Mouse (Mus musculus): ENCODE data around the gene Cnksr3. TPM values are rescaled to one million over a fixed set of nuclear protein-coding genes. Genes with fewer than 3 reads are reported as not detected.

Gene Cnksr3
- total and polyA plus RNA-seq, 2 experiments from 2014 or later = 2.0 to 3.5 TPM

- ATAC-seq (no peak), DNase-seq (no peak)
- Histone ChIP-seq H3K27me3 (ENCODE audit: insufficient read depth, low read length) (no peaks in the 10 kb centered on the region), H3K4me3 (ENCODE audit: low read depth, low read length) (no peak overlapping the region), H3K4me2 (ENCODE audit: low read depth) (no peak overlapping the region), H3K4me1 (ENCODE audit: insufficient read depth) (peaks cover 3% of the 10 kb centered on the region; the same call in 1 of the 2 replicates), H3K36me3 (ENCODE audit: insufficient read depth) (no peaks in the 10 kb centered on the region), H3K27ac (ENCODE audit: low read depth, low read length) (no peak overlapping the region), H3K9ac (no peak overlapping the region), H3K9me3 (ENCODE audit: low read length) (no peaks in the 10 kb centered on the region)
- 87% methylated on average over 6 of the region's 6 CpGs for WGBS
- no peak for TF ChIP-seq CTCF (IDR thresholded peaks at IDR 0.05; ENCODE audit: low read depth)
Observed at GRCm38 (mm10) chr10:7197733-7198132, 14.3 kb downstream of the Cnksr3 start.

- H3K4me1 ChIP-seq (ENCODE audit: insufficient read depth) = peaks cover 3% of the 10 kb centered on the region; the same call in 1 of the 2 replicates
- no peak for TF ChIP-seq CTCF (IDR thresholded peaks at IDR 0.05; ENCODE audit: low read depth)
- WGBS = 66% methylated on average over 8 of the region's 8 CpGs
- no peaks in the 10 kb centered on the region for H3K27me3 ChIP-seq (ENCODE audit: insufficient read depth, low read length)
- no peaks in the 10 kb centered on the region for H3K36me3 ChIP-seq (ENCODE audit: insufficient read depth)
- no peak overlapping the region for H3K4me2 ChIP-seq (ENCODE audit: low read depth)
- H3K27ac ChIP-seq (ENCODE audit: low read depth, low read length) = no peak overlapping the region
- no peak overlapping the region for H3K9ac ChIP-seq
- no peak overlapping the region for H3K4me3 ChIP-seq (ENCODE audit: low read depth, low read length)
- H3K9me3 ChIP-seq (ENCODE audit: low read length) = no peaks in the 10 kb centered on the region
- ATAC-seq = peak; percentile 44; the same call in 1 of the 2 replicates
- no peak for DNase-seq
Observed at GRCm38 (mm10) chr10:7196668-7197400, 15.2 kb downstream of the Cnksr3 start.

GRCm38 (mm10) chr10:7195927-7196326 is 16.1 kb downstream of the Cnksr3 start:
- H3K36me3 ChIP-seq (ENCODE audit: insufficient read depth) = no peaks in the 10 kb centered on the region
- WGBS = 94% methylated on average over 6 of the region's 6 CpGs

GRCm38 (mm10) chr10:7191721-7192413 is 20.2 kb downstream of the Cnksr3 start:
- no peaks in the 10 kb centered on the region for H3K36me3 ChIP-seq (ENCODE audit: insufficient read depth)
- no peak for TF ChIP-seq CTCF (IDR thresholded peaks at IDR 0.05; ENCODE audit: low read depth)
- DNase-seq (no peak), ATAC-seq (no peak)
- H3K9me3 ChIP-seq (ENCODE audit: low read length) = no peaks in the 10 kb centered on the region
- no peaks in the 10 kb centered on the region for H3K27me3 ChIP-seq (ENCODE audit: insufficient read depth, low read length)
- WGBS = 88% methylated on average over 9 of the region's 9 CpGs
- peaks cover 3% of the 10 kb centered on the region; the same call in 1 of the 2 replicates for H3K4me1 ChIP-seq (ENCODE audit: insufficient read depth)
- H3K4me2 ChIP-seq (ENCODE audit: low read depth) = no peak overlapping the region
- H3K4me3 ChIP-seq (ENCODE audit: low read depth, low read length) = no peak overlapping the region
- H3K27ac ChIP-seq (ENCODE audit: low read depth, low read length) = no peak overlapping the region
- no peak overlapping the region for H3K9ac ChIP-seq

More at GRCm38 (mm10) chr10:7195927-7196326, 16.1 kb downstream of the Cnksr3 start:
- no peaks in the 10 kb centered on the region for H3K9me3 ChIP-seq (ENCODE audit: low read length)
- no peak for ATAC-seq
- no peaks in the 10 kb centered on the region for H3K27me3 ChIP-seq (ENCODE audit: insufficient read depth, low read length)
- H3K4me1 ChIP-seq (ENCODE audit: insufficient read depth) = peaks cover 3% of the 10 kb centered on the region; the same call in 1 of the 2 replicates
- no peak overlapping the region for H3K9ac ChIP-seq
- H3K4me2 ChIP-seq (ENCODE audit: low read depth) = no peak overlapping the region
- H3K4me3 ChIP-seq (ENCODE audit: low read depth, low read length) = no peak overlapping the region
- DNase-seq = no peak
- no peak overlapping the region for H3K27ac ChIP-seq (ENCODE audit: low read depth, low read length)
- TF ChIP-seq CTCF (IDR thresholded peaks at IDR 0.05; ENCODE audit: low read depth) = no peak

GRCm38 (mm10) chr10:7189194-7189593 is 22.8 kb downstream of the Cnksr3 start:
- H3K9me3 ChIP-seq (ENCODE audit: low read length) = no peaks in the 10 kb centered on the region
- H3K36me3 ChIP-seq (ENCODE audit: insufficient read depth) = no peaks in the 10 kb centered on the region
- DNase-seq (no peak), ATAC-seq (no peak)
- WGBS = 84% methylated on average over 6 of the region's 6 CpGs
- TF ChIP-seq CTCF (IDR thresholded peaks at IDR 0.05; ENCODE audit: low read depth) = no peak
- no peaks in the 10 kb centered on the region for H3K4me1 ChIP-seq (ENCODE audit: insufficient read depth)
- no peak overlapping the region for H3K9ac ChIP-seq
- H3K4me2 ChIP-seq (ENCODE audit: low read depth) = no peak overlapping the region
- no peaks in the 10 kb centered on the region for H3K27me3 ChIP-seq (ENCODE audit: insufficient read depth, low read length)
- H3K4me3 ChIP-seq (ENCODE audit: low read depth, low read length) = no peak overlapping the region
- no peak overlapping the region for H3K27ac ChIP-seq (ENCODE audit: low read depth, low read length)

GRCm38 (mm10) chr10:7187881-7188280 is 24.2 kb downstream of the Cnksr3 start:
- Histone ChIP-seq H3K9me3 (ENCODE audit: low read length) (no peaks in the 10 kb centered on the region), H3K27ac (ENCODE audit: low read depth, low read length) (no peak overlapping the region), H3K27me3 (ENCODE audit: insufficient read depth, low read length) (no peaks in the 10 kb centered on the region), H3K4me2 (ENCODE audit: low read depth) (no peak overlapping the region), H3K4me3 (ENCODE audit: low read depth, low read length) (no peak overlapping the region), H3K9ac (no peak overlapping the region), H3K4me1 (ENCODE audit: insufficient read depth) (no peaks in the 10 kb centered on the region), H3K36me3 (ENCODE audit: insufficient read depth) (no peaks in the 10 kb centered on the region)
- no peak for TF ChIP-seq CTCF (IDR thresholded peaks at IDR 0.05; ENCODE audit: low read depth)
- 76% methylated on average over 7 of the region's 7 CpGs for WGBS
- DNase-seq = no peak
- ATAC-seq = no peak

GRCm38 (mm10) chr10:7186992-7187391 is 25.0 kb downstream of the Cnksr3 start:
- 92% methylated on average over 5 of the region's 5 CpGs for WGBS
- H3K36me3 ChIP-seq (ENCODE audit: insufficient read depth) = no peaks in the 10 kb centered on the region
- no peak for DNase-seq
- no peak overlapping the region for H3K9ac ChIP-seq
- no peak overlapping the region for H3K27ac ChIP-seq (ENCODE audit: low read depth, low read length)
- no peaks in the 10 kb centered on the region for H3K9me3 ChIP-seq (ENCODE audit: low read length)
- H3K27me3 ChIP-seq (ENCODE audit: insufficient read depth, low read length) = no peaks in the 10 kb centered on the region
- H3K4me2 ChIP-seq (ENCODE audit: low read depth) = no peak overlapping the region
- ATAC-seq = no peak
- no peak overlapping the region for H3K4me3 ChIP-seq (ENCODE audit: low read depth, low read length)
- H3K4me1 ChIP-seq (ENCODE audit: insufficient read depth) = no peaks in the 10 kb centered on the region
- no peak for TF ChIP-seq CTCF (IDR thresholded peaks at IDR 0.05; ENCODE audit: low read depth)

Data from forebrain, postnatal 0 days (tissue).